Mouse (Mus musculus): ENCODE measurements around the gene Elfn2. TPM values are rescaled to one million over a fixed set of nuclear protein-coding genes. Genes with fewer than 3 reads are reported as not detected.

Gene Elfn2
- polyA plus RNA-seq, 1 experiment from 2014 or later: 0.11 TPM

GRCm38 (mm10) chr15:78677015-78677414 is 41.6 kb downstream of the Elfn2 start:
- Histone ChIP-seq H3K9me3 (no peaks in the 10 kb centered on the region), H3K4me2 (replicated peaks) (no peak overlapping the region), H3K4me3 (no peak overlapping the region), H3K36me3 (no peaks in the 10 kb centered on the region), H3K27me3 (peaks cover 67% of the 10 kb centered on the region), H3K27ac (no peak overlapping the region), H3K4me1 (peaks cover 6% of the 10 kb centered on the region; the same call in 1 of the 2 replicates), H3K9ac (no peak overlapping the region)
- WGBS: 71% methylated on average over 9 of the region's 9 CpGs
- ATAC-seq (ENCODE audit: low FRiP score, low read depth): no peak

GRCm38 (mm10) chr15:78674912-78675412 is 43.6 kb downstream of the Elfn2 start:
- ATAC-seq (ENCODE audit: low FRiP score, low read depth): no peak
- Histone ChIP-seq H3K9ac (no peak overlapping the region), H3K4me2 (replicated peaks) (no peak overlapping the region), H3K27me3 (peaks cover 84% of the 10 kb centered on the region), H3K36me3 (no peaks in the 10 kb centered on the region), H3K4me1 (peaks cover 6% of the 10 kb centered on the region; the same call in 1 of the 2 replicates), H3K27ac (no peak overlapping the region), H3K4me3 (no peak overlapping the region), H3K9me3 (no peaks in the 10 kb centered on the region)
- WGBS: 58% methylated on average over 6 of the region's 6 CpGs

GRCm38 (mm10) chr15:78673436-78673835 is 45.1 kb downstream of the Elfn2 start:
- no peak overlapping the region for H3K9ac ChIP-seq
- no peak overlapping the region for H3K27ac ChIP-seq
- H3K4me1 ChIP-seq: peaks cover 6% of the 10 kb centered on the region; the same call in 1 of the 2 replicates
- H3K4me2 ChIP-seq (replicated peaks): no peak overlapping the region
- H3K4me3 ChIP-seq: no peak overlapping the region
- ATAC-seq (ENCODE audit: low FRiP score, low read depth): no peak
- H3K36me3 ChIP-seq: no peaks in the 10 kb centered on the region
- 81% methylated on average over 19 of the region's 19 CpGs for WGBS
- no peaks in the 10 kb centered on the region for H3K9me3 ChIP-seq
- H3K27me3 ChIP-seq: peaks cover 98% of the 10 kb centered on the region

DNA sequence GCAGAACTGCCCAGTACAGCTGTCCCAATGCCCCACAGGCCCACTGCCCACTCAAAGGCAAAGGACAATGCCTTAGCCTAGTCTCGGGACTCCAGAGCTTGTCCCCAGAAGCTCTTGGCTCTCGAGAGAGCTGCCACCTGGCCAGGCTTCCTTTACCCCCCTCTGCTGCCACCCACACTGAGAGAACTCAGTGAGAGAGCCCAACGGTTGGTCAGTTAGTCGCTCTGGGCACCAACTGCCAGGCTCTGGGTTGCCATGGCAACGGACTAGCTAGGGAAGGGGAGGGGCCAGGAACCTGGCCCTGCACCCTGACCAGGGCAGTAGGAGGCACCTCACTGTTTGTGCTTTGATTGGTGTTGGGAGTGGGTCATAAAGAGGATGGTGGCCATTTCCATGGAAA is 48.2 kb downstream of the Elfn2 start:
- ATAC-seq (ENCODE audit: low FRiP score, low read depth): no peak
- Histone ChIP-seq H3K4me2 (replicated peaks) (no peak overlapping the region), H3K9ac (no peak overlapping the region), H3K9me3 (no peaks in the 10 kb centered on the region), H3K4me3 (no peak overlapping the region), H3K27me3 (peaks cover 68% of the 10 kb centered on the region), H3K36me3 (no peaks in the 10 kb centered on the region), H3K27ac (no peak overlapping the region), H3K4me1 (peaks cover 3% of the 10 kb centered on the region; the same call in 1 of the 2 replicates)
- 32% methylated on average over 5 of the region's 5 CpGs for WGBS

DNA sequence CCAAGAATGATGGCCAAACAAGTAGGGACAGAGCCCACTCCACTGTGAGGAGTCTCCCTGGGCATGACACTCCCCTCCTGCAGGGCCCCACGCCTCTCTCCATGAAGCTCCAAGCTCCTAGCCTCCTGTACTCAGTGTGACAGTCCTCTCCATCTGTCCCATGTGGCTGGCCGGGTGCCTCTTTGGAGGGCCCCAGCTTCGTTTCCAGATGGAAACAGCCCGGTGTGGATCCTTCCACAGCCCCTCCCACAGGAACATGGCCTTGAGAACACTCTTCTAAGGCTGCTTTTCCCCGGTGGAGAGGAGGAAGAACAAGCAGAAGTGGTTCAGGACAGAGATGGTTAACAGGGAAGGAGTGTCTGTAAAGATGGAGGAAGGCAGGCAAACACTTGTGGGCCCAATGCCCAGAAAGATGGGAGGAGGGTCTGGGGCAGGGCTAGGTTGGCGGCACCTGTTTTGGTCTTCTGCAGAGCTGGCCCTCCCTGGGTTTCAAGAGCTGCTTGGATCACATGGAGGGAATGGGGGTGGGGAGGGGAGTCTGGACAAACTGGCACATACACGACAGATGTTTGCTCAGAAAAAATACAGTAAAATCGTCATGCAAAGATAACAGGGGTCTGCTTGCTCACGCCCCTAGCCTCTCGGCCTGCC is 49.2 kb downstream of the Elfn2 start:
- H3K4me2 ChIP-seq (replicated peaks): no peak overlapping the region
- H3K27ac ChIP-seq: no peak overlapping the region
- ATAC-seq (ENCODE audit: low FRiP score, low read depth): no peak
- 58% methylated on average over 10 of the region's 10 CpGs for WGBS
- H3K9me3 ChIP-seq: no peaks in the 10 kb centered on the region
- no peaks in the 10 kb centered on the region for H3K36me3 ChIP-seq
- peaks cover 58% of the 10 kb centered on the region for H3K27me3 ChIP-seq
- no peak overlapping the region for H3K4me3 ChIP-seq
- H3K9ac ChIP-seq: no peak overlapping the region
- peaks cover 3% of the 10 kb centered on the region; the same call in 1 of the 2 replicates for H3K4me1 ChIP-seq

GRCm38 (mm10) chr15:78664268-78664667 is 54.3 kb downstream of the Elfn2 start:
- Histone ChIP-seq H3K9ac (no peak overlapping the region), H3K4me2 (replicated peaks) (no peak overlapping the region), H3K4me1 (no peaks in the 10 kb centered on the region), H3K27me3 (peaks cover 10% of the 10 kb centered on the region), H3K36me3 (no peaks in the 10 kb centered on the region), H3K4me3 (no peak overlapping the region), H3K27ac (no peak overlapping the region), H3K9me3 (no peaks in the 10 kb centered on the region)
- ATAC-seq (ENCODE audit: low FRiP score, low read depth): no peak
- 71% methylated on average over 5 of the region's 5 CpGs for WGBS

DNA sequence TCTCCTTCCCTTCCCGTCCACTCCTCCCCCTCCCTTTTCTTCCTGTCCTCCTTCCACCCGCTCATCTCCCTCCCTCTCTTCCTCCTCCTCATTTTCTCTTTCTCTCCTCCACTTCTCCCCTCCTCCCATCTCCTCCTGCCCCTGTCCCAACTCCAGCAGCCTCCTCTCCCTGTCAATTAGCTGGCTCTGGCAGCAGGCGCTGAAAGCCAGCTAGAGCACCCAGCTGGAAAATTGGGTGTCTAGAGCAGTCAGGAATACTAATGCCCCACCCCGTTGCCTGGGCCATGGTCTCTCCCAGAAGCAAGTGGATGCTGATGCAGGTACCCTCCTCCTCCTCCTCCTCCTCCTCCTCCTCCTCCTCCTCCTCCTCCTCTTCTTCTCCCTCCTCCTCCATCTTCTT is 67.4 kb downstream of the Elfn2 start:
- 50% methylated on average over 4 of the region's 4 CpGs for WGBS
- Histone ChIP-seq H3K4me1 (no peaks in the 10 kb centered on the region), H3K4me3 (no peak overlapping the region), H3K36me3 (no peaks in the 10 kb centered on the region), H3K27me3 (peaks cover 3% of the 10 kb centered on the region; the same call in 1 of the 2 replicates), H3K9me3 (no peaks in the 10 kb centered on the region), H3K9ac (no peak overlapping the region), H3K4me2 (replicated peaks) (no peak overlapping the region), H3K27ac (no peak overlapping the region)
- no peak for ATAC-seq (ENCODE audit: low FRiP score, low read depth)

- no peaks in the 10 kb centered on the region for H3K9me3 ChIP-seq
- no peak overlapping the region for H3K27ac ChIP-seq
- no peaks in the 10 kb centered on the region for H3K36me3 ChIP-seq
- no peak overlapping the region for H3K4me3 ChIP-seq
- 70% methylated on average over 4 of the region's 4 CpGs for WGBS
- H3K4me2 ChIP-seq (replicated peaks): no peak overlapping the region
- H3K9ac ChIP-seq: no peak overlapping the region
- peaks cover 12% of the 10 kb centered on the region for H3K27me3 ChIP-seq
- ATAC-seq (ENCODE audit: low FRiP score, low read depth): no peak
- no peaks in the 10 kb centered on the region for H3K4me1 ChIP-seq
Measured at GRCm38 (mm10) chr15:78647746-78648145, 70.8 kb downstream of the Elfn2 start.

DNA sequence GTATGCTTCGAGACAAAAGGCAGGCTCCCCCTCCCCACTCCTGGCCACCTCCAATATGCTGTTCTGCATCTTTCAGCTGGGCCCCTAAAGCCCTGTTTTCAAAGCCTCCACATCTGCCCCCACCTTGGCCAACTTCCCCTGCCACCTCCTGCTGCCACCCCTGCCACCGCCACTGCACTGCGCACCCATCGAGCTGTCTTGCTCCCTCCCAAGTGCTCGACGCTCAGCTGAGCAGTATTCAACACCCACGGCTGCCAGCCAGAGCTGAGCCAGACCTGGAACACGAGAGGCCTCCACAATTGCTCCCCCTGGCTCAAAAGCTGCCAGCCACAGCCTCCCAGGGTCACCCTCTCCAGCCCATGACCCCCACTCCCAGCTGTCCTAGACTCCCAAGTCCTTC is 74.0 kb downstream of the Elfn2 start:
- Histone ChIP-seq H3K27ac (no peak overlapping the region), H3K9ac (no peak overlapping the region), H3K4me2 (replicated peaks) (no peak overlapping the region), H3K9me3 (no peaks in the 10 kb centered on the region), H3K36me3 (no peaks in the 10 kb centered on the region), H3K4me3 (no peak overlapping the region), H3K27me3 (peaks cover 15% of the 10 kb centered on the region), H3K4me1 (no peaks in the 10 kb centered on the region)
- no peak for ATAC-seq (ENCODE audit: low FRiP score, low read depth)
- 49% methylated on average over 8 of the region's 8 CpGs for WGBS

DNA sequence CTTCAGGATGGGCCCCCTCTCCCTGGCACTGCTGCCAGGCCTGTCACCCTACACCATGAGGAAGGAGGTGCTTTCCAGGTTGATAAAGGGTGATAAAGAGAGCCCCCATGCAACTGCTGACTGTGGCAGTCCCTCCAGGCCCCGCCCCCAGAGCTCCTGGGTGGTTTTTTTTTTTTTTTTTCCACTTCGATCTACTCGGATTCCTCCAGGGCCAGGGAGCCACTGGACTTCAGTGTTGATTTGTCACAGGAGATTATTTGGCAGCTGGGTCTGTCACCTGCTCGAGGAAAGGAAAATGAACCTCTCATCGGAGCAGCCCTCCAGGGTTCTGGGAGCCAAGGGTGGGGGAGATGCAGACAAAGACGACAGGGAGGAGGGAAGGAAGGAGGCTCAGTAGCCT is 74.9 kb downstream of the Elfn2 start:
- Histone ChIP-seq H3K27ac (no peak overlapping the region), H3K4me3 (no peak overlapping the region), H3K4me2 (replicated peaks) (no peak overlapping the region), H3K4me1 (no peaks in the 10 kb centered on the region), H3K27me3 (peaks cover 15% of the 10 kb centered on the region), H3K9ac (no peak overlapping the region), H3K9me3 (no peaks in the 10 kb centered on the region), H3K36me3 (no peaks in the 10 kb centered on the region)
- WGBS: 22% methylated on average over 6 of the region's 6 CpGs
- ATAC-seq (ENCODE audit: low FRiP score, low read depth): no peak

DNA sequence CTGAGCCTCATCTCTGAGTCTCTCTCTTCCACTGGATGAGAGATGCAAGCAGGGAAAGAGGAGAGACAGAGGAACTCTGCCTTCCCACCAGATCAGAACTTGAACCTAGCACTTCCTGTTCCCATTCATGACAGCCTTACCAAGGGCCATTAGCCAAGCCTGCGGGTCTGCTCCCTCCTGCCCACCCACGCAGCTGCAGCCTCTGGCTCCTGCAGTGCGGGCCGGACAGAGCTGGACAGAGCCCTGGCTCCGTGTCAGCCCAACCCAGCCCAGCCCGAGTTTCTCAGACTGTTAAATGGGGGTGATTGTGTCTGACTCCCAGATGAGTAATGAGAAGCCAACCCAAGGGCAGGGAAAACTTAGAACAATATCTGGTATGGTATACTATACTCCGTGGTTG is 83.3 kb downstream of the Elfn2 start:
- Histone ChIP-seq H3K36me3 (no peaks in the 10 kb centered on the region), H3K27ac (no peak overlapping the region), H3K4me3 (no peak overlapping the region), H3K9me3 (no peaks in the 10 kb centered on the region), H3K4me2 (replicated peaks) (no peak overlapping the region), H3K9ac (no peak overlapping the region), H3K27me3 (0 out of 2 replicates have a peak, but pooled peaks cover 2% of the 10 kb centered on the region), H3K4me1 (peaks cover 14% of the 10 kb centered on the region)
- WGBS: 29% methylated on average over 7 of the region's 7 CpGs
- no peak for ATAC-seq (ENCODE audit: low FRiP score, low read depth)

GRCm38 (mm10) chr15:78634095-78634737 is 84.4 kb downstream of the Elfn2 start:
- ATAC-seq (ENCODE audit: low FRiP score, low read depth): peak; percentile 70; the same call in 1 of the 2 replicates
- Histone ChIP-seq H3K36me3 (no peaks in the 10 kb centered on the region), H3K4me2 (replicated peaks) (no peak overlapping the region), H3K9me3 (no peaks in the 10 kb centered on the region), H3K4me1 (peaks cover 14% of the 10 kb centered on the region), H3K4me3 (no peak overlapping the region), H3K27ac (no peak overlapping the region), H3K9ac (no peak overlapping the region), H3K27me3 (0 out of 2 replicates have a peak, but pooled peaks cover 2% of the 10 kb centered on the region)
- WGBS: 25% methylated on average over 10 of the region's 10 CpGs

Measured in limb, embryonic 13.5 days (tissue).